Mouse (Mus musculus) granulocyte monocyte progenitor cell, adult 5-6 weeks (primary cell): ENCODE measurements around the gene Tpm1. TPM values are rescaled to one million over a fixed set of nuclear protein-coding genes. Genes with fewer than 3 reads are reported as not detected.

ENCODE experiments used
- ATAC-seq: replicated peaks from 2 replicates; pipeline ENCODE4 v1.8.0; 2016; ENCODE audit warnings: mild to moderate bottlenecking, moderate TSS enrichment, inconsistent platforms; ENCODE audit not compliant: poor library complexity, severe bottlenecking
- total RNA-seq, 2 experiments: library from RNA; stranded (forward) in 1 of 2; stranded (reverse) in 1 of 2; fragments of 200-712, 200-1000 nt in 1 of 2; fragments of >200 nt in 1 of 2; fragmentation: Nextera tagmentation in 1 of 2; gene quantifications; 2 replicates each; pipeline ENCODE4 v1.2.3; 2014 to 2017

Tpm1 gene
- total RNA-seq (2014; fragmentation: Nextera tagmentation) = 25.8 and 42.1 TPM in 2 replicates
- 54.2 and 57.0 TPM in 2 replicates for total RNA-seq (2017)

DNA sequence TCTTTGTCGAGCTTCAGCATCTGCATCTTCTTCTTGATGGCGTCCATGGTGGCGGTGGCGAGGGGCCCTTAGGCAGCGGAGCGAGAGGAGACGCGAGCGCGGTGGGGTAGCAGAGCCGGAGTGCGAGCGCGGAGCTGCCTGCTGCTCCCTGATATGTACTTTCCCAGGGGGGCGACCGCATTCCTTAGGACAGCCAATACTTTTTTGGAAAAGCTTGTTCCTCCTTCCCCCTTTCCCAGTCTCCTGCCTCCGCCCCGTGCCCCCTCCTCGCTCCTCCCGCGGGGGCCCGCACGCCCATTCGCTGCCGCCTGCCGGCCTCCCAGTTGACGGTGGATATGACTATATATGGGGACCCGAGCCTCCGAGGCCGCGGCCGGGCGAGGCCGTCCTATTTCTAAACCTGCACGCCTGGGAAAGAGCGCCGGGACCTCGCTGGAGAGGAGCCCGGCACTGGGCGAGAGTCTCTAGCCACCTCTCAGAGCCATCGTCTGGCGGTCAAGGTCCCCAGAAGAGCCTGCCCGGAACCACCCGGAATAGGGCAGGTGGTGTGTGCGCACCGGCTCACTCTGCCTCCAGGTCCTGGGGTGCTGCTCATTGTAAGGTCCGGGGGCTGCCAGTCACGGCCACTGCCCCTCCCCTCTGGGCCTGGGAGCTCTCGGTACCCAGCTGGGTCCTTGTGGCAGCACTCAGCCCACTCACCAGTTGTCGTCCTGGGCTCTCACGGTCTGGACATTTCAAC lies at the start of gene Tpm1:
Gene Tpm1 (minus strand): TSS at position 321 of the 739 bp plus-strand sequence.
- peak; percentile 32 for ATAC-seq

DNA sequence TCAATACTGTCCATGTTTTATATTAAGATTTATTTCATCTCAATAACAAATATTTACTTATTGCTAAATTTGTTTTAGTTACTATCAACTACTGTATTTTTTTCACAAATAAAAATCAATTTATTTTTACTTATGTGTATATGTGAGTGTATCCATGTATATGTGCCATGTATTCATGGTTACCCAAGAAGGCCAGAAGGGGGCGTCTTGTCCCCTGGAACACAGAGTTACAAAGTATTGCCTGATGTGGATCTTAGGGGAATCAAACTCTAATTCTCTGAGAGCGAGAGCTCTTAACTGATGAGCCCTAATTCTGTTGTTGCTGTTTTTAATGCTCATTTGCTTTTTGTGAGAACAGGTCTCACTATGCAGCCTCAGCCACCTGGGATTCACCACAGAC lies 45.2 kb upstream of the Tpm1 start:
- no peak for ATAC-seq

DNA sequence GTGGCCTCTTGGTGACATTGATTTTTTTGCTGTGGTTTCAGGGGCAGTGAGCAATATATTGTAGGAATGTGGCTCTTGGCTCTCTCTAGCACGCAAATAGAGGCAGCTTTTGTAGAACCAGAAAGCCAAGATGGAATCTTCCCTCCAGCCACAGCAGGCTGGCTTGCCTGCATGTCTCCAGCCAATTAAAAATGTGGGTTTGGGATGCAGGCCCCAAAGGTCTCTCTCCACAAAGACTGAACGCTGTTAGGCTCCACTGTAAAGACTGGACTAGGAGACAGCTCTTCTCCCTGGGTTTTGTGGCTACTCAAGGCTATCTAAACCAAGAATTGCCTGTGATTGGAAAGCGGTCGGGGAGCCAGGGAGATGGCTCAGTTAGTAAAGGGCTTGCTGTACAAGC lies 43.0 kb upstream of the Tpm1 start:
- no peak for ATAC-seq

DNA sequence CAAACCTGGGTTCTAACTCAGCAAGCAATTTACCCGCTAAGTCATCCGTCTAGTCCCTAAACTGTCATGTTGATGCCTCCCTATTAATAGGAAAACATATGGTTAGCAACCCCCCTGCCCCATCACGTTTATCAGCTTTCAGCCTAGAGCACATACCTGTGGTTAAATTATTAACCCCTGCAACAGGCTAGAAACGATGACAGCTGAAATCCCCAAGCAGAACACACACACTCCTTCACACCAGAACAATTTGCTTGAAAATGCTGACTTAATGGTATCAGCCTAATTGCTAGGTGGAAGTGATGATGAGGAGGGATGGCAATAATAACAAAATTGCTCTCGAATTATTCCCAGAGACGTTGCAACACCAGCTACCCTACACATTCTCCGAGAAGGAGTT lies 42.4 kb upstream of the Tpm1 start:
- no peak for ATAC-seq

DNA sequence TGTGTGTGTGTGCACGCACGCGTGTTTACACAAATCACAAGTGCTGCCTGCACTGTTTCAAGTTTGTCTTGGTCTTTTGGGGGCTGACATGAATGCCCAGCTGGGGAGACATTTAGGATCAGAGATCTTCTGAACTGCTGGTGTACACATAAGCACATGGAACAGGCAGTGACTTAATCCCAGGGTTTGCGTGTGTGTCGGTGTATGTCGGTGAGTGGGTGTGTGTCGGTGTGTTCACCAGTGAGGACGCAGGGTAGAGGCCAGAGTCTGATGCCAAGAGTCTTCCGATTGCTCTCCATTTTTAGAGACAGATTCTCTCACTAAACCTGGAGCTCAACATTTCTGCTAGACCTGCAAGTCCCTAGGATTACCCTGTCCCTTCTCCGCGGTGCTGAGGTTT lies 41.9 kb upstream of the Tpm1 start:
- ATAC-seq = no peak

DNA sequence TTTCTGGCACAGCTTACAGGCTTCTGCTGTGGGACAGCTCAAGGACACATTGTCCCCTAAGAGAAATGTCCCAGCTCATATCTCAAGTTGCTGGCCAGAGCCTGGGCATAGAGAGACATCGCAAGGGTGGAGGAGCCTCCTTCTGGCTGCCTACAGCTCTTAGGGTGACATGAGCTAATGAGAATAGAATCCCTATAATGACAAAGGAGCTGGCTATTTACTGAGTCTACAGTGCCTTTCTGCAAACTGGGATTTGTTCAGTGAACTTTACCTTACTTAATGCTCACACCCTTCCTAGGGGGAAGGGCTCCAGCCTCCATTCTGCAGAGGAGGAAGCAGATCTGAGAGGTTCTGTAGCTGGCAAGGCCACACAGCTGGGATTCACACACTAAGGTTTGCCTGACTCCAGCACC lies 41.4 kb upstream of the Tpm1 start:
- no peak for ATAC-seq

DNA sequence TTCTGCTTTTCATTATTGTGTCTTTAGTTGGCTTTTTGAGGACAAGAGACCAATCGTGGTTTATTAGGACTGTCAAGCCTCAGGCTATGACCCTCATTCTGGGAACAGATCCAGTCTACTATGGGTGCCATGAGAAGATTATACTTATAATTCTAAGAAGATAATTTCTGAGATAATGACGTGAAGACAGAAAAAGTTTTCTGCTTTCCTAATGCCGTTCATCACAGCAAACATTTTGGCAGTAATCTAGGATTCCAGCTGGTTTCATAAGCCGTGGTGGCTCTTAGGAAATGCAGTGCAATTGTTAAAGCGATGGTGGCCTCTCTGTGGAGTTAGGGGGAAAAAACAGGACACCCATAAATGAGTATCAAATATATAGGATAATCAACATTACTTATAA lies 40.0 kb upstream of the Tpm1 start:
- ATAC-seq = no peak

DNA sequence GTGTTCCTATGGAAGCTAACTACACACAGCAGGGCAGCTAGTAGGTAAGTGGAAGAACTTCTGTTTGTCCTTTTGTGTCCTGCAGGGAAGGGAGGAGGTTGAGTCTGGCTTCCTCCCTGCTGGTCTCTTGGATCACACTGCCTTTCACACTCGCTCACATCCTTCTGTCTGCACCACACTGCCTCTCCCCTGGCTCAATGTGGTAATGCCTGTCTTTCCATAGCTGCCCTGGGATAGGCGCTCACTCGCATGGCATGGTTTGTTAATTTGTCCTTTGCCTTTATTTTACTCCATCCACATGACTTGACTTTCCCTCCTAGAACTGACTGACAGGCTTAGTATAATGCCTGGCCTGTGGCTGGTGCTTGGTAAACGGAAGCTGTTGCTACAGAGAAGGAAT lies 34.6 kb upstream of the Tpm1 start:
- no peak for ATAC-seq

DNA sequence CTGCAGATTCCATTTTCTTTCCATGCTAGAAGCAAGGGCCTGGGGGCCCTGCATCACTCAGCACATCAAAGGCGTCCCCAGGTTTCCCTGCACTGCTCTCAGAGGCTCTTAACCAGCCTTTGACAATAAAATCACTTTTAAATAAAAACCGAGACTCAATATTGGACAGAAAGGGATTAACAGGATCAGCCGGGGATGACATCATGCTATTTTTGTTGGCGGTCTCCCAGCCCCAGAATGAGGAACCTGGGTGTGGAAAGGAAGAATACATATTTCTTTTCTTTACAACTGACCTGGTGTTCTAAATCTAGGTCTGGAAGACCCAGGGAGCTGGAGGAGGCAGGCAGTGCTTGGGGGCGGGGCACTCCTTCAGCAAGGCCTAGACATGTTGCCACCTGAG lies 32.5 kb upstream of the Tpm1 start:
- ATAC-seq = no peak

DNA sequence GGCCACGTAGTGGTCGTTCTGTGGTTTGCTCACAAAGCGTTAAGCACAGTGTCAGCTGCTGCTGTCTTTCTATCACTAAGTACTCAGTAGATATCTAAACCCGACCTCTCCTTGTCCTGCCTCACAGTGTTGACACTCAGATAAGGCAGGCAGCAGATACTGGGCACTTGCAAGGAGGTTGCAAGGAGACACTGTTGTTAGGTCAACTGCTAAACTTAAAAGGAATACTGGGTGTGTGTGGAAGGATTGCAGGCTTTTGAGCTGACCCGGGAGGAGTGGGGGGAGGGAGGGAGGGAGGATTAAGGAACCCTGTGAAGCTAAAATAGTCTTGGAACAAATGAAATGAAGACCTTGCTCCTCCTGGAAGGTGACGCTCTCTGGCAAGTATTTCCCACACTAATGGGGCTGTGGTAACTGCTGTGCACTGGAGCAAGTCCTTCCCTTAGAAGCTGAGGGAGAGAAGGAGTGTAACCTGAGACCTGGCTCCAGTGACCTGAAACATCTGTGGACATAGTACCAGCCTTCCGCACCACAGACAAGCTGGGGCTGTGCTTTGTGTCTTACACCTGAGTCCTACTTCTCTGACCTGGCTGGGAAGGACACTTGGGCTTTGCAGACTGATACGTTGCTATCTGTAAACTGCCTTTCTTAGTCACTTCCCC lies 28.6 kb upstream of the Tpm1 start:
- ATAC-seq = no peak

DNA sequence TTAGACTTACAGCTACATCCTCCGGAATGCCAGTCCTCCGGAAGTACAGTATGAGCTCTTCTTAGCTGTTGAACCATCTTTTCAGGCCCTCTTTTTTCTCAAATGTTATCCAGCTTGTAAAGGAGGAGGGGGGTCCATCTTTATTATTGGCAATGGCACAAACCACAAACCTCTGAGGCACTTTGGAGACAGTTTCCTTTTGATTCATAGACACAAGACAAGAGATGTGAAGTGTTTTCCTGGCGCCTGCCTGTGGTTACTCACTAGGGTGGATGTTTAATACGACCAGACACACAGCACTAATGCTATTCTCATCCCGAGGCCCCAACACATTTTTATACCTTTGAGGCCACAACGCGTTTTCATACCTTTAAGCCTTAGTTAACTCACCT lies 28.1 kb upstream of the Tpm1 start:
- no peak for ATAC-seq

DNA sequence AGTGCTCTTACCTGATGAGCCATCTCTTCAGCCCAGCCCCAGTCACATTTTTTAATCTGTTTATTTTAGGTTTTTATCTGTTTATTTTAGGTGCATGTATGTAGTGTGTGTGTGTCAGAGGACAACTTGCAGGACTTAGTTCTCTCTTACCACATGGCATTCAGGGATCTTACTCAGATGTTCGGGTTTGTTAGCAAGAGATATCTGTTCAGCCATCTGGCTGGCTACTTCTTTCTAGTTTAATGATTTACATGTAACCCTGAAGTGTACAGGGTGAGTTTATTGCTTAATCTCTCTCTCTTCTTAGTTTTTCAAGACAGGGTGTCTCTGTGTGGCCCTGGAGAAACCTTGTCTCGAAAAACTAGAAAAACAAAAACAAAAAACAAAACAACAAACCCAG lies 23.0 kb upstream of the Tpm1 start:
- ATAC-seq = no peak

DNA sequence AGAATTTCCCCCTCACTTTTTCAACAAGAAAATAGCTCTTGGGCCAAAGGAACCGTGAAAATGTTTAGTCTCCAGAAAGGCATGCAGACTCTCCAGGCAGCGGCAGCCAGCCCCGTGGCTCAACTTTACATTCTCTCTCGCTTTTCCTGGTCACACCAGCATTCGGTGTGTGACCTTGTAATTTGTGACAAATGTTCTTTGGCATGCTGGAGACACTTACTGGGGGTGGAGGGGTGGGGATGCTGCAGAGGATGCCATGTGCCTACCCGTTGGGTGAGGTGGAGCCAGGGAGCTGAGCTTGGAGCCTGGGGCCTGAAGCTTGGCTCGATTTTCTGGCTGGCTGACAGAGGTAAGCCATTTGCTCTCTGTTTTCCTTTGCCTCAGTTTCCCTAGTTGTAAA lies 22.4 kb upstream of the Tpm1 start:
- ATAC-seq = no peak

DNA sequence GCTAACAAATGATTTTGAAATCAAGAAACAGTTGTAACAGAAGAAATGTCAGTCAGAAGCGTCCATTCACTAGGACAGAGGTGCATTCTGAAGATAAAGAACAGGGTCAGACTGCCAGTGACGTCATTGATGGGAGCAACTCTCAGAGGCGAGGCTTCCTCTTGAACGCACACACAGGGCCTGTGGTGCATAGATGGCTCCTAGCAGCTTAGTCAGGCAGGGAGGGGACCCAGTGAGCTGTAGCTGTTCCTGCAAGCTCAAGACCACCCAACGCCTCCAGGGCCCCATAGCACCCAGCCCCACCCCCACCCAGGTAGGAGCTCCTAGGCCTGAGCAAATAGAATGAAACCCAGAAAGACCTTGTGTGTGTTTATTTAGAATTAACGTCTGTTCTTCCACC lies 21.9 kb upstream of the Tpm1 start:
- ATAC-seq = no peak

DNA sequence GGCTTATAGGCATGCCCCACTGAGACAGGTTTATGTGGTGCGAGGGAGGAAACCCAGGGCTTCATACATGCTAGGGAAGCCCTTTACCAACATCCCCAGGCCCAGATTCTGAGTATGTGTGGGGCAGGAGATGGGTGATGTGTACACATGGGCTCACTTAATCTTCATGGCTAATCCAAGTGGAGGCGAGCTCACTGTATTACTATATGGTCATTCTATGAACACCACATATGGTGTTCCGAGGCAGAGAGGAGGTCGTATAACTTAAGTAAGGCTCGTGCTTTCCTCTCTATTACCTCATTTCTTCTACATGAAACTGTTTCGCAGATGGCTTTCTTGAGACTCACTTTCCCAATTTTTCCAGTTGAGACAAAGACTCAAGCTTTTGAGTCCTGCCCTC lies 17.4 kb upstream of the Tpm1 start:
- ATAC-seq = no peak

DNA sequence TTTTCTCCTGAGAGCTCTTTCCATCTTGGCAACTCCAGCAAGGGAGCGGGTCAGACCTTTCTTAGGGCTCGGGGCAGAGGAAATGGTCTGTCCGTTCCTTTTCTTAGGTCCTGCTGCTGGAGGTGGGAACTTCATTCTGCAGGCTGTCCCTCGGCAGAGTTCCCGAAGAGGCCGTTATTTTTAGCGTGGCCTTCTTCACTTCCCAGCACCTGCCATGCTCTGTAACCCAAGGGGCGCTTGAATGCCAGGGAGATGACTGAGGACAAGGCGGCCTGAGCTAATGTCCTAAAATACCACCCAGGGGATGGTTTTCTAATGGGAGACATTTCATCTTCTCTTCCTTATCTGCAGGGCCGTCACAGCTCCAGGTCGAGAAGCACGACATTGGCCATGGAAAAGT lies 10.5 kb upstream of the Tpm1 start:
- ATAC-seq = no peak

DNA sequence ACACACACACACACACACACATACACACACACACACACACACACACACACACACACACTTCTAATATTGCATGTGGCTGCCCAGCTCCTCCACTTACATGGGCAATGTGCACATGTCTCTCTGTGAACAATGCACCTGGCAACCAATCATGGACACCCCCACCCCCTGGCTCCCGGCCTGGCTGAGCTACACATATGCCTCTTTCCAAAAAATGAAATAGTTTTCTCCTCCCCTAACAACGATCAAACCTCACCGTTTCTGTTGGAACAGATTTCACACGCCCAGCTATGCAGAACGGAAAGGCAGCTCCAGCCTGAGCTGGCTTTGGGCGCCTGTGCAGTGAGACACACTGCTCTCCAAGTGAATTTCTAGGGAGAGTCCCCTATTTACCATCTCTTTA lies 9.2 kb upstream of the Tpm1 start:
- ATAC-seq = no peak

DNA sequence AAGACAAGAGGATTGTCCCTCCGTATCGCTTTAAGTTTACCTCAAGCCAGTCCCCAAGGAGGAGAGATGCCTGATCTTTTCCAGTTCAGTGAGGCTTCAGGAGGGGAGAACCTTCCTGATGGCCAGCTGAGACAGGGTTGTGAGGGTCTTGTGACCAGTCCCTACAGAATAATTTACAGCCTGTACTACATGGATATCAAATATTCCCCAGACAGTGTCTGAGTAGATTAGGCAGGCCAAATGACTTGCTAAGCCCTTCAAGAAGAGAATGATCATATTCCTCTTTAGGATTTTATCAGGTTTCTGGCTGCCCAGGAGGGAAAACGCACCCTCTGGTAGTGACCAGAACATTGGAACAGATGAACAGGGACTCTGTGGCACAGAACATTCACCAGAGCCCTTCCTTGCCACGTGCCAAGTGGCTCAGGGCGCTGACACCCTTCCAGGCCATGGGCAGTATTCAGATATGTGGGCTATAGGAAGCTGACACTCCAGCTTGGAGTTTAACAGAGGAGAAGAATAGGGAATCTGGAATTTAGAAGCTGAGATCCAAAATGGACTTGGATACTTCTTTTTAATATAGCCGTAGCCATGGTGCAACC lies 1.6 kb upstream of the Tpm1 start:
- ATAC-seq = no peak

DNA sequence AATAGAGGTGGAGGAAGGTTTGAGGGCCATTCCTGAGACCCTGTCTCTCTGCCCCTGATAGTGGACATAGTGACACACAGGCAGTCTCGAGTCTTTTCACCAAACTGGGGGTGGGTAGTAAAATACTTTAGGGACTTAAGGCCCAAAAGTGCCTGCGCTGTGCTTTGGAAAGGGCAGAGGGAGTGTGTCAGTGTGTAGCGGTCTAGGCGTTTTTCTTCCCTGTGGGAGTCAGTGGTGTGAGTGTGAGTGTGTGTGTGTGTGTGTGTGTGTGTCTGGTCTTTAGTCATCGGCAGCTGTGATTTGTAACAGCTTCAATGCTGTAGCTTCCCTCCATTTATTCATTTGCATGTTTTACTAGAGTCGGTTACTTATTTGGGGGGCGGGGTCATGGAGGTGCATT lies 630 bp upstream of the Tpm1 start:
- no peak for ATAC-seq

DNA sequence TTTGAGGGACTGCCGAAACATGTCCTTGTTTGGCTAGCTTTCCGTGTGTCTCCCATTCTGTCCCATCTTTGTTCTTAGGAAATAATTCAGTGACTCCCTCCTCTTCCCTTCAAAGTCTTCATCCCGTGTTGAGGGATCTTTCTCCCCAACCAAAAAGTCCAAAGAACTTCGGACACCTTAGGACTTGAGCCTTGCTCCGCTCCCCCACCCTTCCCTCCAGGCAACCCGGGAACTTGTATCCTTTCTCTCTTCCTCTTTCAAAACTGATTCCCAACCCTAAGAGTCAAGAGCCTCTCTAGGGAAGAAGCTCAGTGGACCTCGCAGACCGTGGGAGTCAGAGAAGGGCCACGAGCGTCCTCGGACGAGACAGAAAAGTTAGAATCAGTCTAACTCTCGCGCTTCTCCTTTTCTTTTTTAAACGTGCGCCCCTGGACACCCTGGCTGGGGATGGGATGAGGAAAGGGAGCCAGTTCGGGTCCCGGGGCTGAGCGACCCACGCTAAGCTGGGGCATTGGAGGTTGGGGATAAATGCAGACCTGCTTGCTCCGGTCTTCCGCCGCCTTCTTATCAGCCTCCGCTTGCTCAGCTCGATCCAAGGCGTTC lies 622 bp downstream of the Tpm1 start:
- ATAC-seq = no peak
